Mouse (Mus musculus): ENCODE measurements around the gene Cd177. TPM values are rescaled to one million over a fixed set of nuclear protein-coding genes. Genes with fewer than 3 reads are reported as not detected.

Cd177 gene
- total and polyA plus RNA-seq, 3 experiments, result 0.11 TPM; not detected in 2

DNA sequence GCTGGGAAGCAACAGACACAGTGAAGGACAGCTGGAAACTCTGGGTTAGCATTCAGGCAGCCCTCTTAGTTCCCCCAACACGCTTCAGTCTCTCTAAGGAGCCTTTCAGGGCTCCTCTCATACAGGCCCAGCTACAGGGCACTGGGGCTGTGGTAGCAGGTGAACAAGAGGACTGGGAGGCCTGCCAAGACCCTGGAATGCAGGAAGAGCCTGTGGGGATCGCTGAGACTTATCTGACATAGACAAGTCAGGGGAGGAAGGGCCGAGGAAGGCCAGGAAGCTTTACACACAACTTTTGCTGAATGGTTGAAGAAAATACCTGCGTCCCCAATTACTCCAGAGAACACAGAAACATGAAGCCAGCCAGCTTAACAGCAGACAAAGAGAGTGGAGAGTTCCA is 9.4 kb downstream of the Cd177 start:
- no peak for TF ChIP-seq SMC3 (IDR thresholded peaks at IDR 0.05; ENCODE audit: low read depth, low read length)
- no peak for TF ChIP-seq ZKSCAN1 (IDR thresholded peaks at IDR 0.05; ENCODE audit: low read depth, low read length)
- no peak for TF ChIP-seq JUND (IDR thresholded peaks at IDR 0.05; ENCODE audit: low read depth, low read length)
- TF ChIP-seq CTCF (IDR thresholded peaks at IDR 0.05 in 2 of 3, conservative IDR thresholded peaks at IDR 0.05 in 1 of 3; ENCODE audit: control insufficient read depth in 1 of 3, insufficient read depth in 1 of 3, low read depth in 2 of 3, low read length in 3 of 3, poor library complexity in 1 of 3, severe bottlenecking in 1 of 3), result no peak
- TF ChIP-seq MAZ (IDR thresholded peaks at IDR 0.05; ENCODE audit: low read depth, low read length), result no peak
- no peak for TF ChIP-seq BHLHE40 (IDR thresholded peaks at IDR 0.05; ENCODE audit: borderline replicate concordance, low read depth, low read length)
- TF ChIP-seq ELF1 (IDR thresholded peaks at IDR 0.05; ENCODE audit: low read depth, low read length), result no peak
- no peak for TF ChIP-seq GATA1 (IDR thresholded peaks at IDR 0.05; ENCODE audit: low read depth, low read length)
- no peak for TF ChIP-seq ETS1 (IDR thresholded peaks at IDR 0.05; ENCODE audit: low read depth, low read length)
- TF ChIP-seq NELFE (IDR thresholded peaks at IDR 0.05; ENCODE audit: low read depth, low read length), result no peak
- TF ChIP-seq MAX (IDR thresholded peaks at IDR 0.05; ENCODE audit: low read length), result no peak
- no peak for TF ChIP-seq TBP (IDR thresholded peaks at IDR 0.05; ENCODE audit: low read depth, low read length)
- TF ChIP-seq ZNF384 (IDR thresholded peaks at IDR 0.05; ENCODE audit: low read depth, low read length), result no peak
- no peak for TF ChIP-seq CHD2 (IDR thresholded peaks at IDR 0.05; ENCODE audit: low read length)
- no peak for TF ChIP-seq E2F4 (IDR thresholded peaks at IDR 0.05; ENCODE audit: borderline replicate concordance, low read depth, low read length)
- no peak for TF ChIP-seq MXI1 (IDR thresholded peaks at IDR 0.05; ENCODE audit: low read depth, low read length)
- no peak for TF ChIP-seq ZC3H11A (IDR thresholded peaks at IDR 0.05; ENCODE audit: low read depth, low read length)
- no peak for TF ChIP-seq POLR2AphosphoS2 (IDR thresholded peaks at IDR 0.05; ENCODE audit: low read length)
- no peak for TF ChIP-seq USF1 (IDR thresholded peaks at IDR 0.05; ENCODE audit: low read depth, low read length)
- TF ChIP-seq RAD21 (IDR thresholded peaks at IDR 0.05; ENCODE audit: low read depth, low read length), result no peak

DNA sequence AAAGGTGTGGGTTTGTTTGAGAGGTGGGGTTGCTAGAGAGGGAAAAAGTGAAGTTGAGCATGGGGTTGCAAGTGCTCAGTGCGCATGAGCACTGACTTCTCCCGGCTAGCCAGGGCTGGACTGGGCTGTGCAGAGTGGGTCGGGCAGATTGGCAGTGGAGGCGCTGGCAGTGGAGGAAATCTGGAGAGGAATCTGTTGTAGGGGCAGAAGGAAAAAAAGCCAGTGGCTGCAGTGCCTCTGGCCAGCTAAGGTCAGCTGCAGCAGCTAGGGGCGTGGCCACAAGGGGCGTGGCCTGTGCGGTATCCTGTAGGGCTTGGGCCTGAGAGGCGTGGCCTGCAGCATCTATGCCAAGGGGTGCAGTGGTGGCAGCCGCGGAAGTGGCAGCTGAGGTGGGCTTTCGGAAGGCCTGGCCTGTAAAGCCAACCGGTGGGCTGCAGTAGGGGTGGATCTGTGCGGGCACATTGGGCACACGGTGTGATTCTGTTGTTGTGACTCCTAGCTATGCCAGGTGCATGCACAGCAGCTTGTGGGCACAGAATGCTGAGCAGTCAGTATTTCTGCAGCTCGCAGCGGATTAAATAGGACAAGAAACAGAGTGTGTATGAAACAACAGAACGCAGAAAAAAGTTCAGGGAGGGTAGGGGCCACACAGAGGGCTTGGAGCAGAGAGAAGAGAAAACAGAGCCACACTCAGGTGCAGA is 24.0 kb downstream of the Cd177 start:
- no peaks in the 10 kb centered on the region for H3K9me3 ChIP-seq (replicated peaks; ENCODE audit: insufficient read depth, low read length)
- no peak overlapping the region for H3K27ac ChIP-seq (ENCODE audit: control insufficient read depth, low read depth, low read length)
- H3K36me3 ChIP-seq (ENCODE audit: control insufficient read depth in 1 of 2, insufficient read depth in 2 of 2, low read length in 2 of 2), result no peaks in the 10 kb centered on the region
- H3K79me2 ChIP-seq (ENCODE audit: control insufficient read depth, insufficient read depth, low read length, poor library complexity), result no peaks in the 10 kb centered on the region
- no peak for TF ChIP-seq MAFK (IDR thresholded peaks at IDR 0.05; ENCODE audit: borderline replicate concordance, low read depth, low read length)
- no peak for TF ChIP-seq ZMIZ1 (IDR thresholded peaks at IDR 0.05; ENCODE audit: low read depth, low read length)
- no peak for TF ChIP-seq MAZ (IDR thresholded peaks at IDR 0.05; ENCODE audit: low read depth, low read length)
- no peak for TF ChIP-seq BHLHE40 (IDR thresholded peaks at IDR 0.05; ENCODE audit: borderline replicate concordance, low read depth, low read length)
- no peak for TF ChIP-seq CHD2 (IDR thresholded peaks at IDR 0.05; ENCODE audit: low read length)
- no peak for TF ChIP-seq SIN3A (IDR thresholded peaks at IDR 0.05; ENCODE audit: low read length)
- TF ChIP-seq CTCF (IDR thresholded peaks at IDR 0.05 in 2 of 3, conservative IDR thresholded peaks at IDR 0.05 in 1 of 3; ENCODE audit: control insufficient read depth in 1 of 3, insufficient read depth in 1 of 3, low read depth in 2 of 3, low read length in 3 of 3, poor library complexity in 1 of 3, severe bottlenecking in 1 of 3), result no peak
- TF ChIP-seq MYB (IDR thresholded peaks at IDR 0.05; ENCODE audit: low read depth, low read length), result no peak
- no peak for TF ChIP-seq TBP (IDR thresholded peaks at IDR 0.05; ENCODE audit: low read depth, low read length)
- TF ChIP-seq MEF2A (IDR thresholded peaks at IDR 0.05; ENCODE audit: extremely low read depth, insufficient replicate concordance, low read depth, low read length, poor library complexity, severe bottlenecking), result no peak
- no peak for TF ChIP-seq EP300 (IDR thresholded peaks at IDR 0.05; ENCODE audit: low read depth in 1 of 2, low read length in 2 of 2)
- TF ChIP-seq MXI1 (IDR thresholded peaks at IDR 0.05; ENCODE audit: low read depth, low read length), result no peak
- no peak for TF ChIP-seq MYC (IDR thresholded peaks at IDR 0.05; ENCODE audit: low read depth, low read length)
- no peaks in the 10 kb centered on the region; a peak in 3 of 4 replicates for H3K27me3 ChIP-seq (ENCODE audit: control insufficient read depth in 1 of 2, insufficient read depth in 2 of 2, low read length in 2 of 2)
- DNase-seq (ENCODE audit: low read depth, low spot score), result no peak
- H3K4me3 ChIP-seq (ENCODE audit: control insufficient read depth in 1 of 2, insufficient read depth in 1 of 2, low read depth in 2 of 2, low read length in 2 of 2), result no peak overlapping the region
- H3K4me1 ChIP-seq (ENCODE audit: control insufficient read depth in 1 of 2, insufficient read depth in 2 of 2, low read length in 2 of 2), result no peaks in the 10 kb centered on the region
- H3K9ac ChIP-seq (ENCODE audit: control insufficient read depth, low read depth, low read length, poor library complexity, severe bottlenecking), result no peak overlapping the region

More for the DNA sequence above, 9.4 kb downstream of the Cd177 start:
- DNase-seq (ENCODE audit: low read depth, low spot score), result no peak
- no peak overlapping the region for H3K27ac ChIP-seq (ENCODE audit: control insufficient read depth, low read depth, low read length)
- no peak overlapping the region for H3K4me3 ChIP-seq (ENCODE audit: control insufficient read depth in 1 of 2, insufficient read depth in 1 of 2, low read depth in 2 of 2, low read length in 2 of 2)
- H3K4me1 ChIP-seq (ENCODE audit: control insufficient read depth in 1 of 2, insufficient read depth in 2 of 2, low read length in 2 of 2), result no peaks in the 10 kb centered on the region
- no peaks in the 10 kb centered on the region for H3K36me3 ChIP-seq (ENCODE audit: control insufficient read depth in 1 of 2, insufficient read depth in 2 of 2, low read length in 2 of 2)
- H3K9me3 ChIP-seq (replicated peaks; ENCODE audit: insufficient read depth, low read length), result no peaks in the 10 kb centered on the region
- no peaks in the 10 kb centered on the region; a peak in 1 of 4 replicates for H3K27me3 ChIP-seq (ENCODE audit: control insufficient read depth in 1 of 2, insufficient read depth in 2 of 2, low read length in 2 of 2)
- H3K79me2 ChIP-seq (ENCODE audit: control insufficient read depth, insufficient read depth, low read length, poor library complexity), result no peaks in the 10 kb centered on the region
- H3K9ac ChIP-seq (ENCODE audit: control insufficient read depth, low read depth, low read length, poor library complexity, severe bottlenecking), result no peak overlapping the region
